Mouse (Mus musculus) bone marrow macrophage, adult 2 months (primary cell): ENCODE data around the gene Cacng1. TPM values are rescaled to one million over a fixed set of nuclear protein-coding genes. Genes with fewer than 3 reads are reported as not detected.

Experiments
- H3K27ac ChIP-seq: 2 replicates; pipeline ENCODE4 v1.5.1; 2012; ENCODE audit warnings: low read depth, low read length; ENCODE audit not compliant: insufficient read depth
- H3K4me1 ChIP-seq: 2 replicates; pipeline ENCODE4 v1.6.1; 2012; ENCODE audit warnings: low read length; ENCODE audit not compliant: control insufficient read depth, insufficient read depth
- H3K4me3 ChIP-seq: 2 replicates; pipeline ENCODE4 v1.5.1; 2012; ENCODE audit warnings: mild to moderate bottlenecking, low read length, moderate library complexity; ENCODE audit not compliant: insufficient read depth
- CTCF ChIP-seq: IDR thresholded peaks from 2 replicates; pipeline ENCODE4 v1.5.1; 2012; ENCODE audit warnings: low read depth, mild to moderate bottlenecking, low read length, moderate library complexity
- POLR2A ChIP-seq: IDR thresholded peaks from 2 replicates; pipeline ENCODE4 v1.6.1; 2012; ENCODE audit warnings: mild to moderate bottlenecking, low read depth, low read length, borderline replicate concordance
- polyA plus RNA-seq: library from polyadenylated mRNA; stranded (reverse); fragments of >200 nt; gene quantifications from 2 replicates; pipeline ENCODE4 v1.2.4, GENCODE M21; 2012; ENCODE audit not compliant: missing spikeins, insufficient read depth, insufficient read length

Gene Cacng1
- polyA plus RNA-seq = not detected in 2 replicates

GRCm38 (mm10) chr11:107716332-107716938 is at the start of gene Cacng1:
Gene Cacng1 (minus strand): TSS chr11:107716522.
- Histone ChIP-seq H3K4me3 (no peak within 1 kb of the TSS), H3K4me1 (no peaks in the 10 kb centered on the region), H3K27ac (no peak within 1 kb of the TSS)
- TF ChIP-seq POLR2A (no peak), CTCF (no peak)

- Histone ChIP-seq H3K27ac (no peak overlapping the region), H3K4me3 (no peak overlapping the region), H3K4me1 (no peaks in the 10 kb centered on the region)
- TF ChIP-seq POLR2A (no peak), CTCF (no peak)
These were observed 46.6 kb upstream of the Cacng1 start for GRCm38 (mm10) chr11:107762688-107763460.

GRCm38 (mm10) chr11:107761790-107762500 is 45.6 kb upstream of the Cacng1 start:
- no peak overlapping the region for H3K27ac ChIP-seq
- no peaks in the 10 kb centered on the region for H3K4me1 ChIP-seq
- TF ChIP-seq POLR2A (no peak), CTCF (no peak)
- H3K4me3 ChIP-seq = no peak overlapping the region

- Histone ChIP-seq H3K4me3 (no peak overlapping the region), H3K4me1 (no peaks in the 10 kb centered on the region), H3K27ac (no peak overlapping the region)
- no peak for TF ChIP-seq POLR2A
- no peak for TF ChIP-seq CTCF
These were observed 43.7 kb upstream of the Cacng1 start for GRCm38 (mm10) chr11:107760001-107760400.

- Histone ChIP-seq H3K27ac (no peak overlapping the region), H3K4me1 (no peaks in the 10 kb centered on the region), H3K4me3 (no peak overlapping the region)
- TF ChIP-seq CTCF (no peak), POLR2A (no peak)
These were observed 43.2 kb upstream of the Cacng1 start for GRCm38 (mm10) chr11:107759516-107759915.

- H3K4me1 ChIP-seq = peaks cover 3% of the 10 kb centered on the region
- no peak for TF ChIP-seq CTCF
- TF ChIP-seq POLR2A = no peak
- no peak overlapping the region for H3K4me3 ChIP-seq
- no peak overlapping the region for H3K27ac ChIP-seq
These were observed 32.8 kb upstream of the Cacng1 start for GRCm38 (mm10) chr11:107749114-107749513.

GRCm38 (mm10) chr11:107748243-107749035 is 32.1 kb upstream of the Cacng1 start:
- TF ChIP-seq POLR2A (no peak), CTCF (no peak)
- Histone ChIP-seq H3K4me1 (peaks cover 3% of the 10 kb centered on the region), H3K4me3 (no peak overlapping the region), H3K27ac (no peak overlapping the region)

- Histone ChIP-seq H3K4me1 (peaks cover under 1% of the 10 kb centered on the region; the same call in 1 of the 2 replicates), H3K4me3 (no peak overlapping the region), H3K27ac (no peak overlapping the region)
- TF ChIP-seq CTCF (no peak), POLR2A (no peak)
These were observed 26.8 kb upstream of the Cacng1 start for GRCm38 (mm10) chr11:107743100-107743499.

GRCm38 (mm10) chr11:107738418-107739099 is 22.2 kb upstream of the Cacng1 start:
- Histone ChIP-seq H3K4me3 (no peak overlapping the region), H3K4me1 (no peaks in the 10 kb centered on the region), H3K27ac (no peak overlapping the region)
- TF ChIP-seq POLR2A (no peak), CTCF (no peak)
